Mouse (Mus musculus) bone marrow, adult 2 months (tissue): ENCODE results near the gene Setd2.

Experiments used
- CTCF ChIP-seq: fragments of 200-500 bp; IDR thresholded peaks from 2 replicates; pipeline ENCODE4 v1.5.1; 2011; ENCODE audit warnings: low read length, control low read depth; ENCODE audit not compliant: control insufficient read depth, insufficient read depth
- POLR2A ChIP-seq: fragments of 200-500 bp; IDR thresholded peaks from 2 replicates; pipeline ENCODE4 v1.6.1; 2011; ENCODE audit warnings: low read depth, mild to moderate bottlenecking, control low read depth, low read length, borderline replicate concordance; ENCODE audit not compliant: control insufficient read depth

GRCm38 (mm10) chr9:110583521-110583920 is 51.1 kb downstream of the Setd2 start:
- TF ChIP-seq CTCF = no peak
- no peak for TF ChIP-seq POLR2A
